Mouse (Mus musculus) intestine, embryonic 16.5 days (tissue): ENCODE results near the gene Trappc6a. TPM values are rescaled to one million over a fixed set of nuclear protein-coding genes. Genes with fewer than 3 reads are reported as not detected.

Source experiments
- ATAC-seq: fragments of 200-750 bp; cut with Nextera tagmentation; 2 replicates; pipeline ENCODE4 v1.8.0; 2017; ENCODE audit warnings: moderate TSS enrichment, moderate library complexity
- H3K27ac ChIP-seq: fragments of 300-500 bp; sonication (generic); 2 replicates; pipeline ENCODE4 v1.5.1; 2014; ENCODE audit warnings: mild to moderate bottlenecking, low read length
- H3K27me3 ChIP-seq: fragments of 300-500 bp; sonication (generic); replicated peaks from 2 replicates; pipeline ENCODE4 v1.6.1; 2014; ENCODE audit warnings: low read length, control low read depth, mixed read lengths; ENCODE audit not compliant: control insufficient read depth, insufficient read depth
- H3K36me3 ChIP-seq: fragments of 300-500 bp; sonication (generic); 2 replicates; pipeline ENCODE4 v1.6.1; 2014; ENCODE audit warnings: low read length, control low read depth; ENCODE audit not compliant: control insufficient read depth, insufficient read depth
- H3K4me1 ChIP-seq: fragments of 300-500 bp; sonication (generic); 2 replicates; pipeline ENCODE4 v1.6.1; 2014; ENCODE audit warnings: low read length, control low read depth, mixed read lengths; ENCODE audit not compliant: control insufficient read depth, insufficient read depth
- H3K4me2 ChIP-seq: fragments of 300-500 bp; sonication (generic); 2 replicates; pipeline ENCODE4 v1.6.1; 2014; ENCODE audit warnings: low read depth, low read length, control low read depth
- H3K4me3 ChIP-seq: fragments of 300-500 bp; sonication (generic); 2 replicates; pipeline ENCODE4 v1.5.1; 2014; ENCODE audit warnings: mild to moderate bottlenecking, low read length
- H3K9ac ChIP-seq: fragments of 300-500 bp; sonication (generic); 2 replicates; pipeline ENCODE4 v1.6.1; 2014; ENCODE audit warnings: low read depth, low read length
- H3K9me3 ChIP-seq: fragments of 300-500 bp; sonication (generic); 2 replicates; pipeline ENCODE4 v1.6.1; 2016; ENCODE audit warnings: low read length, control low read depth; ENCODE audit not compliant: control insufficient read depth
- WGBS: fragments of 180-500 bp; shearing (Covaris S2); extraction: QIAGEN DNeasy Blood & Tissue Kit; methylation state at CpG from one replicate; pipeline ENCODE4 v1.1.7; 2014; 5-methylcytosine and 5-hydroxymethylcytosine counted together
- polyA plus RNA-seq: library from polyadenylated mRNA; unstranded; fragments of >200 nt; fragmentation: Nextera tagmentation; extraction: Ambion mirVana; gene quantifications from 2 replicates; pipeline ENCODE4 v1.2.1, GENCODE M21; 2015

Gene Trappc6a
- polyA plus RNA-seq, 1 experiment from 2014 or later: 147 TPM

GRCm38 (mm10) chr7:19483281-19483680 is 24.9 kb upstream of the Trappc6a start:
- no peak overlapping the region for H3K4me3 ChIP-seq
- 78% methylated on average over 8 of the region's 8 CpGs for WGBS
- H3K4me2 ChIP-seq: no peak overlapping the region
- no peak for ATAC-seq
- no peaks in the 10 kb centered on the region for H3K36me3 ChIP-seq
- no peaks in the 10 kb centered on the region for H3K9me3 ChIP-seq
- no peaks in the 10 kb centered on the region for H3K4me1 ChIP-seq
- no peak overlapping the region for H3K9ac ChIP-seq
- no peak overlapping the region for H3K27ac ChIP-seq
- peaks cover 5% of the 10 kb centered on the region; the same call in 1 of the 2 replicates for H3K27me3 ChIP-seq

- no peak for ATAC-seq
- no peaks in the 10 kb centered on the region for H3K36me3 ChIP-seq
- no peaks in the 10 kb centered on the region for H3K9me3 ChIP-seq
- H3K27ac ChIP-seq: no peak overlapping the region
- H3K27me3 ChIP-seq: peaks cover 23% of the 10 kb centered on the region
- H3K4me3 ChIP-seq: no peak overlapping the region
- H3K4me1 ChIP-seq: 0 out of 2 replicates have a peak, but pooled peaks cover 3% of the 10 kb centered on the region
- no peak overlapping the region for H3K9ac ChIP-seq
- H3K4me2 ChIP-seq: no peak overlapping the region
- WGBS: 85% methylated on average over 1 of the region's 1 CpGs
Observed at GRCm38 (mm10) chr7:19485488-19485887, 22.7 kb upstream of the Trappc6a start.

GRCm38 (mm10) chr7:19486549-19486948 is 21.6 kb upstream of the Trappc6a start:
- ATAC-seq: no peak
- H3K9me3 ChIP-seq: no peaks in the 10 kb centered on the region
- H3K9ac ChIP-seq: no peak overlapping the region
- 0 out of 2 replicates have a peak, but pooled peaks cover 3% of the 10 kb centered on the region for H3K4me1 ChIP-seq
- no peak overlapping the region for H3K4me3 ChIP-seq
- H3K27me3 ChIP-seq: peaks cover 33% of the 10 kb centered on the region
- 89% methylated on average over 7 of the region's 7 CpGs for whole genome bisulfite sequencing
- no peak overlapping the region for H3K27ac ChIP-seq
- no peak overlapping the region for H3K4me2 ChIP-seq
- H3K36me3 ChIP-seq: no peaks in the 10 kb centered on the region

GRCm38 (mm10) chr7:19489525-19489924 is 18.7 kb upstream of the Trappc6a start:
- no peaks in the 10 kb centered on the region for H3K9me3 ChIP-seq
- no peak overlapping the region for H3K27ac ChIP-seq
- no peak for ATAC-seq
- H3K9ac ChIP-seq: peak overlapping the region; percentile 35; the same call in 1 of the 2 replicates
- peak overlapping the region; percentile 18; the same call in 1 of the 2 replicates for H3K4me3 ChIP-seq
- H3K4me1 ChIP-seq: peaks cover 7% of the 10 kb centered on the region
- H3K4me2 ChIP-seq: peak overlapping the region; percentile 38
- peaks cover 39% of the 10 kb centered on the region for H3K27me3 ChIP-seq
- no peaks in the 10 kb centered on the region for H3K36me3 ChIP-seq
- WGBS: 3% methylated on average over 31 of the region's 31 CpGs

- peaks cover 39% of the 10 kb centered on the region for H3K27me3 ChIP-seq
- peak overlapping the region; percentile 27 for H3K4me3 ChIP-seq
- peak overlapping the region; percentile 43; the same call in 1 of the 2 replicates for H3K9ac ChIP-seq
- peak overlapping the region; percentile 46 for H3K4me2 ChIP-seq
- H3K9me3 ChIP-seq: no peaks in the 10 kb centered on the region
- H3K4me1 ChIP-seq: peaks cover 7% of the 10 kb centered on the region
- H3K27ac ChIP-seq: no peak overlapping the region
- H3K36me3 ChIP-seq: no peaks in the 10 kb centered on the region
- ATAC-seq: 0 out of 2 replicates have a peak, but pooled peaks have one; percentile 33
- 3% methylated on average over 26 of the region's 26 CpGs for WGBS
Observed at GRCm38 (mm10) chr7:19491731-19492130, 16.5 kb upstream of the Trappc6a start.

GRCm38 (mm10) chr7:19494751-19495474 is 13.3 kb upstream of the Trappc6a start:
- Histone ChIP-seq H3K27ac (no peak overlapping the region), H3K9me3 (no peaks in the 10 kb centered on the region), H3K4me2 (no peak overlapping the region), H3K4me3 (no peak overlapping the region), H3K9ac (no peak overlapping the region), H3K36me3 (no peaks in the 10 kb centered on the region), H3K4me1 (peaks cover 4% of the 10 kb centered on the region), H3K27me3 (peaks cover 18% of the 10 kb centered on the region)
- ATAC-seq: no peak
- 81% methylated on average over 25 of the region's 25 CpGs for WGBS

- no peak overlapping the region for H3K4me2 ChIP-seq
- H3K9ac ChIP-seq: no peak overlapping the region
- WGBS: 56% methylated on average over 20 of the region's 20 CpGs
- H3K27ac ChIP-seq: no peak overlapping the region
- H3K4me1 ChIP-seq: peaks cover 4% of the 10 kb centered on the region
- no peak for ATAC-seq
- H3K9me3 ChIP-seq: no peaks in the 10 kb centered on the region
- H3K36me3 ChIP-seq: no peaks in the 10 kb centered on the region
- no peak overlapping the region for H3K4me3 ChIP-seq
- peaks cover 14% of the 10 kb centered on the region for H3K27me3 ChIP-seq
Observed at GRCm38 (mm10) chr7:19495521-19496213, 12.5 kb upstream of the Trappc6a start.

GRCm38 (mm10) chr7:19496214-19496555 is 12.0 kb upstream of the Trappc6a start:
- no peaks in the 10 kb centered on the region for H3K36me3 ChIP-seq
- WGBS: 75% methylated on average over 5 of the region's 5 CpGs
- H3K9ac ChIP-seq: no peak overlapping the region
- ATAC-seq: no peak
- H3K4me3 ChIP-seq: no peak overlapping the region
- no peak overlapping the region; the same call in 1 of the 2 replicates for H3K27ac ChIP-seq
- no peaks in the 10 kb centered on the region for H3K9me3 ChIP-seq
- peaks cover 10% of the 10 kb centered on the region for H3K27me3 ChIP-seq
- H3K4me1 ChIP-seq: peaks cover 4% of the 10 kb centered on the region
- no peak overlapping the region for H3K4me2 ChIP-seq

- 59% methylated on average over 4 of the region's 4 CpGs for WGBS
- ATAC-seq: no peak
- Histone ChIP-seq H3K27me3 (no peaks in the 10 kb centered on the region), H3K4me3 (no peak overlapping the region), H3K4me1 (no peaks in the 10 kb centered on the region), H3K9ac (no peak overlapping the region), H3K27ac (no peak overlapping the region), H3K9me3 (no peaks in the 10 kb centered on the region), H3K4me2 (no peak overlapping the region), H3K36me3 (no peaks in the 10 kb centered on the region)
Observed at GRCm38 (mm10) chr7:19498326-19498725, 9.9 kb upstream of the Trappc6a start.
